Mouse (Mus musculus): ENCODE measurements around the gene Hils1.
"Not testable (repeated sequence)": the region's sequence is repeated elsewhere in the genome, so short reads cannot be mapped to it uniquely, and the experiment has no call there.

Hils1 gene

DNA sequence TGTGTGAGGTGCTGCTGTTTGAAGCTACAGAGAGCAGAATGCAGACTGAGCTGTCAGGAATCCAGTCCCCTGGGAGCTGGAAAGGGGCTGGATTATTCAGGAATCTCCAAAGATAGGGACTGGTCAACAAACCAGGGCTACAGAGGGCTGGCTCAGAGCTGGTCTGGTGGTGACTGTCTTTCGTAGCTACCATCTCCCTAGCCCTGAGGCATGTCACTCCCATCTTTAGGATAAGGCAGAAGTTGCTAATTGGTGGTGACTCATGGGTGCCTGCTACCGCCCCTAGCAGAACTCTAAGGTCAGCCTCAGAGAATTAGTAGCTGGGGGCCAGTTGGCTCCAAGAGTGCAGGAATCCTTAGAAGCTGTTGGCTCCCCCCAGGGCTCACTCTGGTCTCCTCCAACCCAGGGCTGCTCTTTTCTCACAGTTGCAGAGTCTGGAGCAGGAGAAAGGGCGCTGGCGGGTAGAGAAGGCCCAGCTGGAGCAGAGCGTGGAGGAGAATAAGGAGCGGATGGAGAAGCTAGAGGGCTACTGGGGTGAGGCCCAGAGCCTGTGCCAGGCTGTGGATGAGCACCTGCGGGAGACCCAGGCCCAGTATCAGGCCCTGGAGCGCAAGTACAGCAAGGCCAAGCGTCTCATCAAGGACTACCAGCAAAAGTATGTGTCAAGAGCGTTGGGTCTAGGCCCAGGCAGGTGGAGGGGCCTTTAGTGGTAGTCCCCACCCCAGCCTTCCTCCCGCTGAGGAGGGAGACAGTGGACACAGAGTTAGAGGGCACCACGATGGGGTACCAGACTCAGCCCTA is 36.9 kb downstream of the Hils1 start:
- DNase-seq (ENCODE audit: low read depth, low spot score): no peak

DNA sequence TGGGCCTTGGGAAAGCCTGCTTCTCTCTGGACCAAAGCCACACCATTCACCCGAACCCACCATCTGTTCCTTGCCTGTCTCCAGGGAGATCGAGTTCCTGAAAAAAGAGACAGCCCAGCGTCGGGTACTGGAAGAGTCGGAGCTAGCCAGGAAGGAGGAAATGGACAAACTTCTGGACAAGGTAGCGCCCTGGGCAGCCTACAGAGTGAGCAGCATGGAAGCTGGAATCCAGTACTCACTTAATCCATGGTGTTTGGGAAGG is 37.5 kb downstream of the Hils1 start:
- DNase-seq (ENCODE audit: low read depth, low spot score): no peak

DNA sequence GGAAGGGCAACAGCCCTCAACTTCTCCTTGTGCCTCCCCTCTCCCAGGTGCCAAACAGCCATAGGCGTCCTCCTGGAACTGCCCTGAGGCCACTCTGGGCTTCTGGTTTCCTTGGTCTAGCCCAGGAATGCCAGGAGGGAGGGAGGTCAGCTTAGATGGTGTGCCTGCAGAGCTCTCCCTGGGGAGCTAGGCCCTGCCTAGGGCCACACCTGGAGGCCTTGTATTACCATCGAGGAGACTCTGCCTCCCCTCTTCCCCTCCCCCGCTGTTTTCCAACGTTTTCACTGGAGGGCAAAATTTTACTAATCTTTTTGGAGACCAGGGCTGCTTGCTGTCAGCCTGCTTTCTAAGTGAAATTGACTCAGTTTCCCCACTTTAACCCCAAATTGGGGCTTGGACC is 38.6 kb downstream of the Hils1 start:
- DNase-seq (ENCODE audit: low read depth, low spot score): no peak

DNA sequence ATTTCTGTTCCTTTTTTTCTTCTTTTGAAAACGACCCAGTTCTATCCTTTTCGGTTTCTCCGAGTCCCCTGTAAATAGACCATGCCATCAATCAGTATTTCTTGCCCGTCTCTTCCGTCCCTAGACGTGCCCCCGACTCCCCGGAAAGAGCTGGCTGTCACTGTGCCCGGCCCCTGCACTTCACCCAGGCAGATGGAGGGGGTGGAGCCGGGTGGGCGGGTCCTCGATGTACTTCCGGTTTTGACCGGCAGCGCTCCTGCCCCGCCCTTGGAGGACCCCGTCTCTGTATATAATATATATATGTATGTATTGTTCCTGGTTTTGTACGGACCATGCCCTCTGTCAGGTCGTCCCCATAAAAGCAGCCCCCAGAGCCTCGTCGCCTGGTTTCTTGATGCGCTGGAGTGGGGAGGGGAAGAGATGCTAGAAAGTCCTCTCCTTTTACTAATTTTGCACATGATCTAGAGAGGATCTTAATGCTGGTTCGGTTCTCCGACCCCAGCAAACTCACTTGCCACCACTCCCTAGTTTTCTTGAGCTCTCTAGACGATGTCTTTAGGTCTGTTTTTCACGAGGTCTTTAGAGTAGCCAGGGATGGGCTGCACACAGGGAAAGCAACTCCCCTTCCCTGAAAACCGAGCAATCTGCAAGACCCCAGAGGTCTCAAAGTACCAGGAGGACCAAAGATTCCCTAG is 39.3 kb downstream of the Hils1 start:
- DNase-seq (ENCODE audit: low read depth, low spot score): peak; percentile 69

DNA sequence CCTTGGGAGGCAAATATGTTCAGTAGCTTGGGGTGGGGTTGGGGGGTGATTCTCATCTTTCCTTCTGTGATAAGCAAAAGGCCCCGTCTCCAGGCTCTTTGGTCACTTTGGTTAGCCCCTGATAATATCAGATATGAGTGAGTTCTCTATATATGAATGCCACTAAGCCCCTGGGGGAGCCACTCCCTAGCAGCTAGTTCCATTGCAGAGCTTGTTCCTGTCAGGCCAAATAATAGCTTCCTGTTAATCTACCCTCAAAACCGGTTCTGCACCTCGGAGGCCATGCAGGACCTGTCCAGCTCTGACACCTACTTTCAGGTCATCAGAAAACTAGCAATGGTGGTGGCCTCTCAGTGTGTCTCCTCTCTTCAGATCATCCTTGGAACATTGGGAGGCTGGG is 40.0 kb downstream of the Hils1 start:
- no peak for DNase-seq (ENCODE audit: low read depth, low spot score)

DNA sequence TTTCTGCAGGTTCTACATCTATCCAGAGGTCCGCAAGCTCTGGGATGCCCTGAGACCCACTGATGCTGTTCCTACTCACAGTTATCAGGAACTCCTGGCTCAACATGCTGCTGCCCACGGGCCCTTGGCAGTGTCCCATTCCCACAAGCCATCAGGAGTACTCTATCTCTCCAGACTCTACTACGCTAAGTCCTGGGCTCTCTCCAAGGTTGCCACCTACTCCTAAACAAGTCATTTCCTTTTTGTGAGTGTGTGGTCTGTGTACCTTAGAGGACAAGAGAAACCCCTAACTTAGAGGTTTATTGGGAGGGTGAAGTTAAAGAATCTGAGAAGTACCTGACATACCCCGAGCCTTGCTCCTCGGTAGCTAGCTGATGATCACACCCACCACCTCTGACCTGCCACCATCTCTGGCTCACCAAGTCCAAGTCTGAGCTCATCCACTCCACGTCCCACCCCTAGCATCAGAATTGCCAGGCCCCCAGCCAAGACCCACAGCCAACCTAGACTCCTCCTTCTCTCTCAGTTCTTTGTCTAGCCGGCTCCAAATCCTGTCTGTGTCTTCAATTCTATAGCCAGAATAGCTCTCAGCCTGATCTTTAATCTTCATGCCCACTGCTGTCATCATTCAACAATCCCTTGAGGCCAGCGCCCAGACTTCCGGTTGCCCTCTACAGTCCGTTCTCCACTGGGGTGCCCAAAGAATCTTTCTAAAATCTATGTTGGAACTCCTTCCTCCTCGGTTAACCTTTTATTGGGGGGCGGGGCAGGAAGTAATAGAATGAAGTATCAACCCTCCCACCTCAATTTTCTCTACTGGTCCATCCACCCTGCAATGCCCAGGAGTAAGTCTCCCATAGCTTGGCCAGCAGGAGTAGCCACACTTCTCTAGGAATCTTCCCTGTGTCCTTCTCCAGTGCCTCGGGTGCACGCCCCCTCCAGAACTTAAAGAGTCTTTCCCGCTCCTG is 41.6 kb downstream of the Hils1 start:
- no peak for DNase-seq (ENCODE audit: low read depth, low spot score)

DNA sequence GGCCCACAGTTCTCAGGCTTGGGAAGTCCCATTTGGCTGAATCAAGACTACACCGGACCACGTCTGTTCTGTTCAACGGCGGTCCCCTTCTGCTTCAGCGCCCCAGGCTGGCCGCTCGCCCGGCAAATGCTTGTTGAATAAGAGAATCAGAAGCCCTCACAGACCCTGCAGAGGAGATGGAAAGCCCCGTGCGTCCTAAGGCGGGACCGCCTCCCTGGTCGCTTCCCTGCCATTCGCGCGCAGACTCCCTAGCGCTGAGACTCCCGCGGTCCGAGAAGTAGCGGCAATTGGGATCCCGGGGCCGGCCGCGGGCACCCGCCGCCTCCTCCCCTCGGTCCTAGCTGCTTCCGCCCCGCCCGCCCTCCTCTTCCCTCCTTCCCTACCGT is 42.2 kb downstream of the Hils1 start, which contains the start of gene Samd14:
Samd14 (plus strand) TSS at position 251 of the 386 bp plus-strand sequence.
- no peak for DNase-seq (ENCODE audit: low read depth, low spot score)

DNA sequence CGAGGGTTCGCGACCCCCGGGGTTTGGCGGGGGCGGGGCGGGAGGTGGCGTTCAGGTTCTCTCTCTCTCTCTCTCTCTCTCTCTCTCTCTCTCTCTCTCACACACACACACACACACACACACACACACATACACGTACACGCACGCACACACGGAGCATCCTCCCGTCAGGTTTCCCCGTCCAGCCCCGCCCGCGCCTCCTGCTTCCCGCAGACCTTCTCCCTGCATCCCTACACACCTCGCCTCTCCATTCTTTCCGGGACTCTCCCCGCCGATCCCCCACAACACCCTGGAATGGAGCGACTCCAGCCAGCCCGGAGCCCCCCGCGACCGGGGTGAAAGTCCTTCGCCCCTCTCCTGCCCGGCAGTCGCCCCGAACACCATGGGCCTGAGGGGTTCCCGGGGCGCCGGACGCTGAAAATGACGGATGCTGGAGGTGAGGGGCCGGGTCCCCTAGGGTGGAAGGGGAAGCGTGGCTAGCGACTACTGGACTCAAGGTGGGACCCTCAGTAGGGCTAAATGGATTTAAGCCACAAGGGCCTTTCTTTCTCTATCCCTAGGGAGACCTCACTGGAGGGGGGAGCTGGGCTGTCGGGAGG is 42.8 kb downstream of the Hils1 start:
- DNase-seq (ENCODE audit: low read depth, low spot score): no peak

DNA sequence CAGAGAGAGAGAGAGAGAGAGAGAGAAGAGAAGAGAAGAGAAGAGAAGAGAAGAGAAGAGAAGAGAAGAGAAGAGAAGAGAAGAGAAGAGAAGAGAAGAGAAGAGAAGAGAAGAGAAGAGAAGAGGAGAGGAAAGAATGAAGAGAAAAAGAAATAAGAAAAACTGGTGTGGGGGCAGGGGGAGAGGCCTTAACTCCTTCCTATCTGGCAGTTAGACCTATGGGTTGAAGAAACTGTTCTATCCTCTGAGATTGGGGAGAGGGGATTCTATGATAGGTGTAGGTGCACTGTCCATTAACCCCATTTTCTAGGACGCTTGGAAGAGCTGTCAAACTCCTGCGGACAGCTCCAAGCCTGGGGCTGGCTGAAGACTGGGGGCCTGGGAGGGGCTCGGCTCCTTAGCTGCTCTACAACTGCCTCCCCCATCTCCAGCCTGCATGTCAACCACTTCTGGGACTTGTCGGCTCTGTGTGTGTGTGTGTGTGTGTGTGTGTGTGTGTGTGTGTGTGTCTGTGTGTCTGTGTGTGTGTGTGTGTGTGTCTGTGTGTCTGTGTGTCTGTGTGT is 43.5 kb downstream of the Hils1 start:
- DNase-seq (ENCODE audit: low read depth, low spot score): not testable (repeated sequence)

DNA sequence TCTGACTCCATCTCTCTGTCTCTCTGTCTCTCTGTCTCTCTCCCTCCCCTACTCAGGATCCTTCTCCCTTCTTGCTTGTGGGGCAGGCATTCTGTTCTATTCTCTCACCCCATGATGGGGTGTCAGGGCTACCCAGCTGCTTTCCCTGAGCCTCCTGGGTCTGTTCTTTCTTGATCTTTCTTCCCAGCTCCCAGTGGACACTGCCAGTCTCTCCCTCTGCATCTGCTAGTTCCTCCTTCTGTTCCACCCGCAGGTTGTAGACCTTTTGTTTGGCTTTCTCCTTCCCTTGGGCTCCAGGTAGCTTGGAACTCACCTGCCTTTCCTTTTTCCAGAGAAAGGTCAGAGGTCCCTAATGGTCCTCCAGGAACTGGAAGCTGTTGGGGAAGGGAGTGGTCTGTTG is 44.0 kb downstream of the Hils1 start:
- DNase-seq (ENCODE audit: low read depth, low spot score): no peak

DNA sequence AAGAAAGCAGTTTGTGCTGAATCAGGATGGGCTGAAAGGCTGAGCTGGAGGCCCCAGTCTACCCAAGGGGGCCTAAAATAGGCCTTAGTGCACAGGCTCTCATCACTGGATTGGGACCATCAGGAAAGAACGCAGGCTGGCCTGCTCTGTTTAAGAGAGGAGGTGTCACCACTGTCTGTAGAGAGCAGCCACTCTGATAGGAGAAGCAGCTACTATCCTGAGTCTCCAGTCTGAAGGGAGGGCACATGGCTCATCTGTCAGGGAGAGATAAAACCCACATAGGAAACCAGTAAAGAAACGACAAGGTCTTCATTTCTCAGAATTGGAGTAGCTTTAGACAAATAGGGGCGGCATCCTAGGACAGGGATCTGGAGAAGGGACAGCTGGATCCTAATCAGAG is 44.7 kb downstream of the Hils1 start:
- no peak for DNase-seq (ENCODE audit: low read depth, low spot score)

DNA sequence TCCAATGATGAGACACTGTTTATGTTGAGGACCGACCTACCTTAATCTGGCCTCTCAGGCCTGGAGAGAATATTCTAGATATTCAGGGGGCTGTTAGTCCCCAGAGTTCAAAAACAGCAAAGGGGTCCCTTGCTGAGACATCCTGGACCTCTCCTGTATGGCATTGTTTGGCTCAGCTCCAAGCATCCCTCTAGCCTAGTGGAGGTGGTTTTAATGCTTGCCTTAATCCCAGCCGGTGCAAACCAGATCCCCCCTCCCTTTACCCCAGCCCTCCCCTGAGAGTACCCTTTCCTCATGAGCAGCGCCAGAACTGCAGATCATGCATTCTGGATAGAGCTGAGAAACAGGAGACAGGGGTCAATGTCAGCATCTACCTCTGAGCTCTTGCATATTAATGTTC is 45.1 kb downstream of the Hils1 start:
- DNase-seq (ENCODE audit: low read depth, low spot score): no peak

DNA sequence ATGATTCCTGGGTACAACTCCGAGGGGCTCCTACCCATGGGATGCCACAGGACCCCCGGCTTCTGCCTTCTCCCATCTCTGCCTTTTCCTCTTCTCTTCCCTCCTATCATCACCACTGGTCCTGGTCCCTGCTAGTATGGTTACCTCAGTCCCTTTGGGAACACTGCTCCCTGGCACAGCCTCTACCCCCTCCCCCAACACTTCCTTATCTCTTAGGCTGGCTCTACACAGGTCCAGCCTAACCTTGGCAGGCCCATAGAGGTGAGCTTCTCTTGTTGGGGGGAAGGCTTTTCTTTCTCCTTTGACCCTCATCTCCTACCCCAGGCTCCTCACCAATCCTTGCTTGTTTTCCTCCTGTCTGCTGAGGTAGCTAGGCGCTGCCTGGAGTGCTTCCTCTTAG is 48.1 kb downstream of the Hils1 start:
- no peak for DNase-seq (ENCODE audit: low read depth, low spot score)
